Mouse (Mus musculus): Measurements from ENCODE around the gene Ift88. TPM values are rescaled to one million over a fixed set of nuclear protein-coding genes. Genes with fewer than 3 reads are reported as not detected.
"Not testable (repeated sequence)": the region's sequence is repeated elsewhere in the genome, so short reads cannot be mapped to it uniquely, and the experiment has no call there.

The Ift88 gene
- total RNA-seq, 2 experiments from 2014 or later = 7.9 to 8.4 TPM

DNA sequence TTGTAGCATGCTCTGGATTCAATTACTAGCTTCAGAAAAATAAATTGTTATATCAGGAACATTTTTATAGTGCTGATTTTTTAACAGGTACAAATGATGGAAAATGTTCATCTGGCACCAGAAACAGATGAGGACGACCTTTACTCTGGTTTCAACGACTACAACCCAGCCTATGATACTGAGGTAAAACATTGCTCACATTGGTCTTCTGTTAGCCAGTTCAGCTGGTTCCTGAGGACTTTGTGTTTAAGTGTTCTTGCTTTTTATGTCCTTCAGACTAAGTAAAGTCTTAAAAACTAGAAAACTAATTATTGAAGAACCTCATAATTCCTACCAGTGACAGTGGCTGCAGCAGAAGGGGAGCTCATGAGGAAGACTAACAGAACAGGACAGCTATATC lies 6.6 kb downstream of the Ift88 start:
- DNase-seq (ENCODE audit: low spot score in 2 of 2) = no peak

- no peak for DNase-seq (ENCODE audit: low spot score in 2 of 2)
Measured at GRCm38 (mm10) chr14:57452516-57452915, 28.7 kb downstream of the Ift88 start.

DNA sequence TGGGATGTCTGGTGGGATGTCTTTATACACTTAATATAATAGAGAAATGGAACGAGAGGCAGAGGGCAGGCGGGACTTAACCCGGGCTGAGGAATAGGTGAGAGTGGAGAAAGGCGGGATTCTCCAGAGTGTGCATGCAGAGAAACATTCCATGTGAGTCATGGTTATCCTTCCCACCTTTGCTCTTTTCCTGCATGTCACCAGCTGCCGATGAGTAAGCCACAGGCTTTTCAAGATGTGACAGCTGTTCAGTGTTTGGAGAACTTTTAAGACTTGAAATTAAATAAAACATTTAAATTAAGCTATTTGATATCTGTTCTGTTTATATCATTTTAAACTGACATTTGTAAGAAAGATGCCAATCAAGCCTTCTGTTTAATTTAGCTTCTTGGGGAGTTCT lies 36.0 kb downstream of the Ift88 start:
- no peak for DNase-seq (ENCODE audit: low spot score in 2 of 2)

- not testable (repeated sequence) for DNase-seq (ENCODE audit: low spot score in 2 of 2)
Measured at GRCm38 (mm10) chr14:57460326-57460725, 36.5 kb downstream of the Ift88 start.

GRCm38 (mm10) chr14:57462871-57463270 lies 39.0 kb downstream of the Ift88 start:
- DNase-seq (ENCODE audit: low spot score in 2 of 2) = no peak

- DNase-seq (ENCODE audit: low spot score in 2 of 2) = no peak
Measured at GRCm38 (mm10) chr14:57475057-57475456, 51.2 kb downstream of the Ift88 start.

DNA sequence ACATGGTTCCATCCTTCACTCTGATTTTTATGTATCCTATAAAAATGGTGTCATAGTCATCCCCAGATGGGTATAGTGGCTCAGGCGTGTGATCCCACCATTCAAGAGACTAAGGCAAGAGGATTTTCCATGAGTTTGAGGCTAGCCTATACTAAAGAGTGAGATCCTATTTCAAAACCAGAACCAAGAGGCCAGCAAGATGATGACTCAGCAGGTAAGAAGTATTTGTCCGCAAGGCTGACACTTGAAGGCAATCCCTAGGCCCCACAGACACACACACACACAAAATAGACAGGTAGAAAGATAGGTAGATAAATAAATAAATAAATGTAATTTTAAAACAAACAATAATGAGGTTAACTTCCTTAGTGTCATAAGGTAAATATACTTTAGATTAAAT lies 58.4 kb downstream of the Ift88 start:
- no peak for DNase-seq (ENCODE audit: low spot score in 2 of 2)

DNA sequence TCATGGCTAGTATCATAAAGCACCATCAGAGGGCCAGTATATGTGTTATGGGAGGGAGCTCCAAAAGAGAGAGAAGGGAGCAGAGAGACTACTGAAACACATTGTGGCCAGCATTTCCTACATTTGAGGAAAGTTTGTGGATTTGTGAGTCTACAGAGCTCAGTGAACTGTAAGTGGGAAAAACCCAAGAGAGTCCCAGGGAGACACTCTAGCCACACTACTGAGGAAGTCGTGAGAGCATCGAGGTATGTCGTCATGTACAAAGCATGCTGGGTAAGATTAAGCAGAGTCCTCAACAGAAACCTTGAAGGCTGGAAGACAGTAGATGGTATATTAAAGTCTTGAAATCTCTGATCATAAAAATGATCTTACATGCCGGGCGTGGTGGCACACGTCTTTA lies 60.3 kb downstream of the Ift88 start:
- DNase-seq (ENCODE audit: low spot score in 2 of 2) = no peak

- DNase-seq (ENCODE audit: low spot score in 2 of 2) = no peak
Measured at GRCm38 (mm10) chr14:57489696-57490095, 65.8 kb downstream of the Ift88 start.

GRCm38 (mm10) chr14:57493840-57494239 lies 70.0 kb downstream of the Ift88 start:
- DNase-seq (ENCODE audit: low spot score in 2 of 2) = no peak

DNA sequence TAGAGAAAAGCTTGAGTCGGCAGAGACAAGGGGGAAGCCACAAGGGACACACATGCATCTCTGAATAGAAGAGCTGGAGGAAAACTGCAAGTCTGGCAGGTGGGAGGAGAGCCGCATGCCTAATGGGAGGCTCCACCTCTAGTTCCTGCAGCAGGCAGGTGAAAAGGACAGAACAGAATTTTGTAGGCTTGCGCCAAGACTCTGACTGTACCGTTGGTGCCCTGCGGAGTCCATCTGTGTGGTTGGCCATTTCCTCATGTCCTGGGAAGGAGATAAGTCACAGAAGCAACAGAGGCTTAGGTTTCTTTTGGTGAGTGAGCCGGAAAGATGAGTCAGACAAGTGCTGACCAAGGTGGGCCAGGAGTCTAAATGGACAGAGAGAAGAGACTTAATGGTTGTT lies 79.9 kb downstream of the Ift88 start:
- DNase-seq (ENCODE audit: low spot score in 2 of 2) = no peak

GRCm38 (mm10) chr14:57509554-57509953 lies 85.7 kb downstream of the Ift88 start:
- no peak for DNase-seq (ENCODE audit: low spot score in 2 of 2)

- DNase-seq (ENCODE audit: low spot score in 2 of 2) = no peak
Measured at GRCm38 (mm10) chr14:57515156-57515762, 91.4 kb downstream of the Ift88 start.

GRCm38 (mm10) chr14:57517001-57517400 lies 93.1 kb downstream of the Ift88 start:
- DNase-seq (ENCODE audit: low spot score in 2 of 2) = no peak

GRCm38 (mm10) chr14:57523762-57524161 lies 99.9 kb downstream of the Ift88 start:
- no peak for DNase-seq (ENCODE audit: low spot score in 2 of 2)

GRCm38 (mm10) chr14:57524671-57525387 lies 101.0 kb downstream of the Ift88 start, which contains the start of gene Il17d:
Gene Il17d (plus strand): TSS chr14:57524777.
- DNase-seq (ENCODE audit: low spot score in 2 of 2) = peak; percentile 38 to 58

DNA sequence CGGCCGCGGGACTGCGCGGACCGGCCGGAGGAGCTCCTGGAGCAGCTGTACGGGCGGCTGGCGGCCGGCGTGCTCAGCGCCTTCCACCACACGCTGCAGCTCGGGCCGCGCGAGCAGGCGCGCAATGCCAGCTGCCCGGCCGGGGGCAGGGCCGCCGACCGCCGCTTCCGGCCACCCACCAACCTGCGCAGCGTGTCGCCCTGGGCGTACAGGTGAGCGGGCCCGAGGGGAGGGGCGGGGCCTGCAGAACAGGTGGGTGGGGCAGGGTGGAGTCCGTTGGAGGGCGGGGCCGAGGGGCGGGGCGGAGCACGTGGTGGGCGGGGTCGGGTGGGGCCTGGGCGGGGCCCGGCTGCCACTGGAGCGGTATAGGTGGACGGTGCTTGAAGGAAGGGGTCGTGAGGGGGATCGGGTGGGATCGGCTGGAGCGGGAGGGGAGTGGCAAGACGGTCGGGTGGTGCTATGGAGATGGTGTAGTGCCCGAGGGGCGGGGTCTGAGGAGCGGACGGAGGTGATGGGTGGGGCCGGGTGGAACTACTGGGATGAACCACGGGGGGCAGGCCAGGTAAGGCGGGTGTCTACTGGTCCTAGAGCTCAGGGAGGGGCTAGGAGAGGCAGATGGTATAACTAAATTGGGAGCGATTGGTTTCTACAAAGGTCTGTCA lies 101.7 kb downstream of the Ift88 start:
- DNase-seq (ENCODE audit: low spot score in 2 of 2) = peak in 1 of 2 experiments; percentile 56

GRCm38 (mm10) chr14:57526050-57526623 lies 102.3 kb downstream of the Ift88 start:
- no peak for DNase-seq (ENCODE audit: low spot score in 2 of 2)

DNA sequence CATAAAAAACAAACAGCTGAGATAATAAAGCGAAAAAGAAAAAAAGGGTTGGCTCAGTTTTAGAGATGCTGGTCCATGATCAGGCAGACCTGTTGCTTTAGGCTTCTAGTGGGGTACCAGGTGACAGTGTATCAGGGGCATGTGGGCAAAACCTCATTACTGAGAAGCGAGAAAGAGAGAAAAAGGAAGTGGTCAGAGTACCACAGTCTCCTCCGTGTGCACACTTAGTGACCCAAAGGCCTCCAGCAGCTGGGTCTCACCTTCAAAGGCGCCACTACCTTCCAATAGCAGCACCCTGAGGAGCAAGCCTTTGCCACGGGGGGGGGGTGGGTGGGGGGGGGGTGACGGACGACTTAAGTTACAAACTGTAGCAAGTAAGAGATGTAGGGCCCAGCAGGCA lies 103.3 kb downstream of the Ift88 start:
- DNase-seq (ENCODE audit: low spot score in 2 of 2) = no peak

DNA sequence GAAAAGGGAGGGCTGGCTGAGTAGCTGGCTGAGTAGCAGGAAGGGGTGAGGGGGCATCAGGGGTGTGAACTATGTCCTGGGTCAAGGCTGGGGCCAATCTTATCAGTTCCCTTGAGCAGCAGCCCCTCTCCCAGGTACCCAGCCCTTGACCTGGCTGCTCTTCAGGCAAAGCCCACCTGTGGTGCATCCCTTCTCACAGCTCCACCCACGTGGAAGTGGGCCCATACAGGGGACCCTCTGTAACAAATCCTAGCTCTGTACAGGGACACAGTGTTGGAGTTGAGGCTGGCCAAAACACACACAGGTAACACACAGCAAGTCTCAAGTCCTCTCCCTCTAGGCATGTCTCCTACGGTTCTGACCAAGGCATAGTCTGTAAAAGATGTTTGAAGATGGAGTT lies 103.7 kb downstream of the Ift88 start:
- no peak for DNase-seq (ENCODE audit: low spot score in 2 of 2)

GRCm38 (mm10) chr14:57529086-57529785 lies 105.4 kb downstream of the Ift88 start:
- peak in 1 of 2 experiments; percentile 30 for DNase-seq (ENCODE audit: low spot score in 2 of 2)

Data from gastrocnemius, postnatal 4 days (tissue).